Mouse (Mus musculus) C2C12 (cell line): Measurements from ENCODE around the gene Naxe.

Experiments
- CEBPB ChIP-seq: IDR thresholded peaks from one replicate; pipeline ENCODE4 v1.6.1; 2011; ENCODE audit warnings: low read depth, mild to moderate bottlenecking, control low read depth, moderate library complexity
- CTCF ChIP-seq: IDR thresholded peaks from one replicate; pipeline ENCODE4 v1.5.1; 2011; ENCODE audit not compliant: control insufficient read depth, insufficient read depth, insufficient read length
- FOSL1 ChIP-seq: IDR thresholded peaks from one replicate; pipeline ENCODE4 v1.8.0; 2011; ENCODE audit warnings: mild to moderate bottlenecking, low read length; ENCODE audit not compliant: poor library complexity, insufficient read depth, severe bottlenecking
- MAX ChIP-seq: IDR thresholded peaks from one replicate; pipeline ENCODE4 v1.6.1; 2011; ENCODE audit warnings: mild to moderate bottlenecking, control low read depth
- MYOD1 ChIP-seq: IDR thresholded peaks from one replicate; pipeline ENCODE4 v1.6.1; 2011; ENCODE audit warnings: low read depth; ENCODE audit not compliant: control insufficient read depth, insufficient read length
- MYOG ChIP-seq: IDR thresholded peaks from one replicate; pipeline ENCODE4 v1.6.1; 2011; ENCODE audit not compliant: control insufficient read depth, insufficient read length; ENCODE audit errors: extremely low read depth
- USF1 ChIP-seq: IDR thresholded peaks from one replicate; pipeline ENCODE4 v1.6.1; 2011; ENCODE audit warnings: low read depth, mild to moderate bottlenecking, control low read depth, moderate library complexity

DNA sequence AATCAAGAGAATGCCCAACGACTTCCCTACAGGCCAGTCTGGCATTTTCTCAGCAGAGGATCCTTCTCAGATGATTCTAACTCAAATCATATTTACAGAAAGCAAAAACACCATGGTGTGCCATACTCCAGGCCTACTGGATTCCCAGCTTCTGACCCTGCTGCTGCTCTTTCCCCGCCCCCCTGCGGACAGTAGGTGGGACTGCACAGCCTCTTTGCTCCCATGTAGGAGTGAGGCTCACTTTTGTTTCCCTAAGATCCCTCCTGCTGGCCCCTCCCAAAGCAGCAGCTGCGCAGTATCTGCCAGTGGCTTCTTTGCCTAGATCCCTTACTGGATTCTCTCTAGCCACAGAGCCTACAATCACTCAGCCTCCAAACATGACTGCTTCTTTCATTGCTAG is 47.8 kb upstream of the Naxe start:
- TF ChIP-seq CTCF (no peak), MAX (no peak), FOSL1 (no peak), USF1 (no peak), MYOD1 (no peak), CEBPB (no peak), MYOG (no peak)
